Mouse (Mus musculus): Measurements from ENCODE around the gene Ppm1j. TPM values are rescaled to one million over a fixed set of nuclear protein-coding genes. Genes with fewer than 3 reads are reported as not detected.

The Ppm1j gene
- total and polyA plus RNA-seq, 2 experiments from 2014 or later = 0.22 to 1.3 TPM

DNA sequence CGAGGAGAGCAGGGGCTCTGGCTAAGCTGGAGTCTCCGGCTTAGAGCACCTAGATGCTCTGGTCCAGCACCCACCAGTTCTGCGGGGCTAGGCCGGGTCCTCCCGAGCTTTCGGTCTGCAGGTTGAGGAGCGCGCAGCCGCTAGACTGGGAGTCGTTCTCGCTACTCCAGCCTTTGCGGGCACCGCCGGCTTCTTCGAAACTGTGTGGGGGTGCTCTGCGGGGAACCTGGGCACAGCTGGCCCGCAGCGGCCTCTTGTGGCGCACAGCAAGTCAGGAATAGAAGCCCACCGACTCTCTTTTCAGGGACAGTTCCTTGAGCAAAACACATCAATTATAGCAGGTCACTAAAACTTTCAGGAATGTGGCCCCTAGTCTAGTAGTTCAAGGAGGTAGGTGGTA is 3.5 kb upstream of the Ppm1j start:
- H3K27me3 ChIP-seq (ENCODE audit: insufficient read depth, low read length) = peaks cover 55% of the 10 kb centered on the region

GRCm38 (mm10) chr3:104779949-104780348 is 907 bp upstream of the Ppm1j start:
- Histone ChIP-seq H3K4me2 (ENCODE audit: low read depth, low read length, poor library complexity, severe bottlenecking) (no peak overlapping the region), H3K36me3 (ENCODE audit: insufficient read depth, low read length) (no peaks in the 10 kb centered on the region), H3K27ac (ENCODE audit: low read depth, low read length) (no peak overlapping the region), H3K4me1 (ENCODE audit: insufficient read depth, low read length) (peaks cover 8% of the 10 kb centered on the region; the same call in 1 of the 2 replicates), H3K9ac (replicated peaks; ENCODE audit: low read length, poor library complexity, severe bottlenecking) (no peak overlapping the region), H3K9me3 (ENCODE audit: low read length) (no peaks in the 10 kb centered on the region), H3K27me3 (ENCODE audit: insufficient read depth, low read length) (peaks cover 70% of the 10 kb centered on the region), H3K4me3 (ENCODE audit: low read depth, low read length) (no peak overlapping the region)
- no peak for ATAC-seq (ENCODE audit: low FRiP score)
- peak; percentile 95 for TF ChIP-seq CTCF (IDR thresholded peaks at IDR 0.05)
- peak; percentile 85 for DNase-seq (ENCODE audit: low spot score)
- under 1% methylated on average over 7 of the region's 7 CpGs for whole genome bisulfite sequencing

More for the DNA sequence above, 3.5 kb upstream of the Ppm1j start:
- H3K4me3 ChIP-seq (ENCODE audit: low read depth, low read length) = peak overlapping the region; percentile 35
- H3K4me1 ChIP-seq (ENCODE audit: insufficient read depth, low read length) = peaks cover 8% of the 10 kb centered on the region; the same call in 1 of the 2 replicates
- H3K4me2 ChIP-seq (ENCODE audit: low read depth, low read length, poor library complexity, severe bottlenecking) = peak overlapping the region; percentile 69
- H3K9ac ChIP-seq (replicated peaks; ENCODE audit: low read length, poor library complexity, severe bottlenecking) = no peak overlapping the region
- H3K9me3 ChIP-seq (ENCODE audit: low read length) = no peaks in the 10 kb centered on the region
- DNase-seq (ENCODE audit: low spot score) (peak; percentile 57), ATAC-seq (ENCODE audit: low FRiP score) (no peak)
- 2% methylated on average over 20 of the region's 20 CpGs for WGBS
- H3K36me3 ChIP-seq (ENCODE audit: insufficient read depth, low read length) = no peaks in the 10 kb centered on the region
- no peak overlapping the region for H3K27ac ChIP-seq (ENCODE audit: low read depth, low read length)
- TF ChIP-seq CTCF (IDR thresholded peaks at IDR 0.05) = peak; percentile 81

DNA sequence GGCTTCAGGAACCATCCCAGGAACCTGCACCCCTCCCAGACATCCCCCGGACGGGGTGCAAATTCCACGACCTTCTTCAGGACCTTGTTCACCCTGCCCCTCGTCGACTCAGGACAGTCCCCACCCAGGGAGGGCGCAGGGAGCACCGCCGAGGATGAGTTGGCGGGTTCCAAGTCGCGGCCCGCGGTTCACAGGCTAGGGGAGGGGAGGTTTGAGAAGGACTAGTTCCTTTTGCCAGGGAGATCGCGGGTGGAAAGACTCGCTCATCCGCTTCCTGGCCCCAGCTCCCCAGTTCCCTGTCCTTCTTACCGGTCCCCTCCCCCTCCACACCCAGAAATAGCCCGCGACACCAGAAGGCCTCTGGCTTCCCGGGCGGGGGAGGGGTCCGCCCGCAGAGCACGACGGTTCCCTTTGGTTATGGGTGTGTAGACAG is 631 bp downstream of the Ppm1j start, which contains the start of gene Fam19a3:
Fam19a3 (minus strand) TSS at position 370 of the 433 bp plus-strand sequence.
- no peaks in the 10 kb centered on the region for H3K9me3 ChIP-seq (ENCODE audit: low read length)
- H3K4me2 ChIP-seq (ENCODE audit: low read depth, low read length, poor library complexity, severe bottlenecking) = peak within 1 kb of the TSS; percentile 88
- DNase-seq (ENCODE audit: low spot score) = no peak
- H3K9ac ChIP-seq (replicated peaks; ENCODE audit: low read length, poor library complexity, severe bottlenecking) = peak within 1 kb of the TSS; percentile 40; the same call in 1 of the 2 replicates
- no peak for ATAC-seq (ENCODE audit: low FRiP score)
- H3K27me3 ChIP-seq (ENCODE audit: insufficient read depth, low read length) = peaks cover 71% of the 10 kb centered on the region
- peaks cover 8% of the 10 kb centered on the region; the same call in 1 of the 2 replicates for H3K4me1 ChIP-seq (ENCODE audit: insufficient read depth, low read length)
- no peaks in the 10 kb centered on the region for H3K36me3 ChIP-seq (ENCODE audit: insufficient read depth, low read length)
- no peak; the same call in 1 of the 2 replicates for TF ChIP-seq CTCF (IDR thresholded peaks at IDR 0.05)
- peak within 1 kb of the TSS; percentile 43 for H3K4me3 ChIP-seq (ENCODE audit: low read depth, low read length)
- no peak within 1 kb of the TSS for H3K27ac ChIP-seq (ENCODE audit: low read depth, low read length)
- 0% methylated on average over 24 of the region's 26 CpGs for WGBS

DNA sequence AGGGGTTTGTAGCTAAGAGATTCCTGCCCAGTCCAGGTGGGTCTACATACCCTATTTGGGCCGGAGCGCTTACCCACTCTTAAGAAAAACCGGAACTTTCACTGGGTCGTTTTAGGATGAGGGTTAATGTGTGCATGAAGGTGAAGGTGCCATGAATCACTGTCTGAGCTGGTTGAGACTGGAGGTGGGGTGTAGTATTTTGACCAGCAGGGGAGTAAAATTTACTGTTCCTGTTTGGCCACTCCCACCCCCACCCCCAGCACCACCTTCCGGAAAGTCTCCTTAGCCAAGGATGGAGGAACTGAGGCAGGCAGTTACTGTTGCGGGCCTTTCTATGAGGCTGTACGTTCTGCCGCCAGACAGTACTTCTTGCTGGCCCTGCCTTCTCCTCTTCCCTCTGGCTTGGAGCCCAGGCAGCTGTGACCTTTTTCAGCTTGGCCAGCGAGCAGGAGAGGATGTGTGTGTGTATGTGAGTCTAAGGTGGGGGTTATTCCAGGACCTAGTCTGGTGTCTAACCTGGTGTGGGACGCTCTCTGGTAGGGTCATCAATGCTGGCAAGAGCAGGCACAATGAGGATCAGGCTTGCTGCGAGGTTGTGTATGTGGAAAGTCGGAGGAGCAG is 1.3 kb downstream of the Ppm1j start:
- H3K4me3 ChIP-seq (ENCODE audit: low read depth, low read length) = peak overlapping the region; percentile 43; the same call in 1 of the 2 replicates
- no peaks in the 10 kb centered on the region for H3K36me3 ChIP-seq (ENCODE audit: insufficient read depth, low read length)
- ATAC-seq (ENCODE audit: low FRiP score) = no peak
- H3K4me1 ChIP-seq (ENCODE audit: insufficient read depth, low read length) = peaks cover 8% of the 10 kb centered on the region; the same call in 1 of the 2 replicates
- DNase-seq (ENCODE audit: low spot score) = peak; percentile 23
- 25% methylated on average over 12 of the region's 12 CpGs for WGBS
- H3K4me2 ChIP-seq (ENCODE audit: low read depth, low read length, poor library complexity, severe bottlenecking) = peak overlapping the region; percentile 88
- H3K27ac ChIP-seq (ENCODE audit: low read depth, low read length) = no peak overlapping the region
- peaks cover 64% of the 10 kb centered on the region for H3K27me3 ChIP-seq (ENCODE audit: insufficient read depth, low read length)
- H3K9me3 ChIP-seq (ENCODE audit: low read length) = no peaks in the 10 kb centered on the region
- no peak overlapping the region for H3K9ac ChIP-seq (replicated peaks; ENCODE audit: low read length, poor library complexity, severe bottlenecking)
- no peak; the same call in 1 of the 2 replicates for TF ChIP-seq CTCF (IDR thresholded peaks at IDR 0.05)

DNA sequence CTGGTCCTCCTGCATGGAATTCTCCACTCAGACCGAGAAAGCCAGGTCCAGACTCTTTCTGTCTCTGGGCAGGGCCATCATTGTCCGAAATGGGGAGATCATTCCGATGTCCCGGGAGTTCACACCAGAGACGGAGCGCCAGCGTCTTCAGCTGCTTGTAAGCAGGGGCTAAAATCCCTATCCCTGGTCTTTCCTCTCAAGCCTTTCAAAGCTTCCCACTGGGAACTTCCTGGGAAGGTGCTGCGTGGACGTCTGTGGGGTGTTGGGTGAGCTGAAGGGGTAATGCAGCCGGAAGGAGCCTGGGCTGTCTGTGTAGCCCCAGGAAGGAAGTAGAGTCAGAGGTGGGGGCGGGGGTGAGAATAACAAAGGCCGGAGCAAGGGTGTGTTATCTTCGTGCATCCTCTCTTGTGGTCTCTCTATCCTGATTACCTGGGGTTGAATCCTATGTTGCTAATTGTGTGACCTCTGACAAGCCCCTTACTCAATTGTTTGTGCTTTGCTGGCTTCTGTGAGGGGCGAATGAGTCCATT is 3.2 kb downstream of the Ppm1j start:
- H3K36me3 ChIP-seq (ENCODE audit: insufficient read depth, low read length) = no peaks in the 10 kb centered on the region
- WGBS = 42% methylated on average over 14 of the region's 14 CpGs
- DNase-seq (ENCODE audit: low spot score) (no peak), ATAC-seq (ENCODE audit: low FRiP score) (no peak)
- TF ChIP-seq CTCF (IDR thresholded peaks at IDR 0.05) = no peak
- H3K4me3 ChIP-seq (ENCODE audit: low read depth, low read length) = no peak overlapping the region
- H3K9ac ChIP-seq (replicated peaks; ENCODE audit: low read length, poor library complexity, severe bottlenecking) = no peak overlapping the region
- no peak overlapping the region for H3K4me2 ChIP-seq (ENCODE audit: low read depth, low read length, poor library complexity, severe bottlenecking)
- H3K27me3 ChIP-seq (ENCODE audit: insufficient read depth, low read length) = peaks cover 56% of the 10 kb centered on the region
- H3K9me3 ChIP-seq (ENCODE audit: low read length) = no peaks in the 10 kb centered on the region
- peaks cover 8% of the 10 kb centered on the region for H3K4me1 ChIP-seq (ENCODE audit: insufficient read depth, low read length)
- H3K27ac ChIP-seq (ENCODE audit: low read depth, low read length) = no peak overlapping the region

- no peak overlapping the region for H3K9ac ChIP-seq (replicated peaks; ENCODE audit: low read length, poor library complexity, severe bottlenecking)
- DNase-seq (ENCODE audit: low spot score) (no peak), ATAC-seq (ENCODE audit: low FRiP score) (no peak)
- peaks cover 8% of the 10 kb centered on the region for H3K4me1 ChIP-seq (ENCODE audit: insufficient read depth, low read length)
- WGBS = 95% methylated on average over 6 of the region's 6 CpGs
- no peak overlapping the region for H3K4me3 ChIP-seq (ENCODE audit: low read depth, low read length)
- peaks cover 58% of the 10 kb centered on the region for H3K27me3 ChIP-seq (ENCODE audit: insufficient read depth, low read length)
- TF ChIP-seq CTCF (IDR thresholded peaks at IDR 0.05) = no peak
- no peak overlapping the region for H3K27ac ChIP-seq (ENCODE audit: low read depth, low read length)
- H3K36me3 ChIP-seq (ENCODE audit: insufficient read depth, low read length) = no peaks in the 10 kb centered on the region
- H3K9me3 ChIP-seq (ENCODE audit: low read length) = no peaks in the 10 kb centered on the region
- H3K4me2 ChIP-seq (ENCODE audit: low read depth, low read length, poor library complexity, severe bottlenecking) = no peak overlapping the region
Measured at GRCm38 (mm10) chr3:104785284-104785683, 4.4 kb downstream of the Ppm1j start.

Measured in midbrain, postnatal 0 days (tissue).